Mouse (Mus musculus) A20 (cell line): Measurements from ENCODE around the gene Olfr806.

ENCODE experiments used
- DNase-seq: peaks from one replicate; pipeline ENCODE4 v3.0.0-alpha.2; 2011; ENCODE audit warnings: low read depth, low spot score

Gene Olfr806

GRCm38 (mm10) chr10:129741821-129742220, at the start of gene Olfr806:
Gene Olfr806 (minus strand): TSS chr10:129741921.
- no peak for DNase-seq

- no peak for DNase-seq
Observed at GRCm38 (mm10) chr10:129778123-129778522, 36.4 kb upstream of the Olfr806 start.

- DNase-seq, result no peak
Observed at GRCm38 (mm10) chr10:129774338-129774737, 32.6 kb upstream of the Olfr806 start, which contains the start of gene Olfr809. Gene Olfr809 (plus strand): TSS chr10:129774638.

- no peak for DNase-seq
Observed at GRCm38 (mm10) chr10:129765182-129765581, 23.5 kb upstream of the Olfr806 start, which contains the start of gene Olfr808. Gene Olfr808 (plus strand): TSS chr10:129765482.

GRCm38 (mm10) chr10:129757693-129758092, 16.0 kb upstream of the Olfr806 start, which contains the start of gene Olfr807:
Gene Olfr807 (minus strand): TSS chr10:129757793.
- DNase-seq, result no peak

GRCm38 (mm10) chr10:129729275-129729674, 12.4 kb downstream of the Olfr806 start, which contains the start of gene Olfr805:
Gene Olfr805 (minus strand): TSS chr10:129729375.
- no peak for DNase-seq

- DNase-seq, result no peak
Observed at GRCm38 (mm10) chr10:129702910-129703309, 38.8 kb downstream of the Olfr806 start, which contains the start of gene Olfr804. Gene Olfr804 (plus strand): TSS chr10:129703210.

GRCm38 (mm10) chr10:129694186-129694585, 47.5 kb downstream of the Olfr806 start, which contains the start of gene Olfr803:
Gene Olfr803 (minus strand): TSS chr10:129694286.
- no peak for DNase-seq

- no peak for DNase-seq
Observed at GRCm38 (mm10) chr10:129688069-129688468, 53.7 kb downstream of the Olfr806 start, which contains the start of gene Olfr802. Gene Olfr802 (minus strand): TSS chr10:129688169.
